Mouse (Mus musculus) liver, embryonic 12.5 days (tissue): ENCODE measurements around the gene Trim45. TPM values are rescaled to one million over a fixed set of nuclear protein-coding genes. Genes with fewer than 3 reads are reported as not detected.
A peak's percentile ranks its signal among the peaks of the same experiment; 100 is the strongest.

Experiments
- ATAC-seq: fragments of 200-750 bp; cut with Nextera tagmentation; 2 replicates; pipeline ENCODE4 v1.8.0; 2017; ENCODE audit warnings: moderate number of reproducible peaks, mild to moderate bottlenecking, moderate library complexity
- H3K27ac ChIP-seq: fragments of 300-500 bp; sonication (generic); 2 replicates; pipeline ENCODE4 v1.5.1; 2016; ENCODE audit warnings: mild to moderate bottlenecking
- H3K27me3 ChIP-seq: fragments of 300-500 bp; sonication (generic); replicated peaks from 2 replicates; pipeline ENCODE4 v1.6.1; 2016; ENCODE audit warnings: mild to moderate bottlenecking, moderate library complexity
- H3K36me3 ChIP-seq: fragments of 300-500 bp; sonication (generic); 2 replicates; pipeline ENCODE4 v1.6.1; 2016; ENCODE audit warnings: mild to moderate bottlenecking, moderate library complexity
- H3K4me1 ChIP-seq: fragments of 300-500 bp; sonication (generic); 2 replicates; pipeline ENCODE4 v1.6.1; 2016
- H3K4me2 ChIP-seq: fragments of 300-500 bp; sonication (generic); 2 replicates; pipeline ENCODE4 v1.6.1; 2016; ENCODE audit warnings: mild to moderate bottlenecking, moderate library complexity
- H3K4me3 ChIP-seq: fragments of 300-500 bp; sonication (generic); 2 replicates; pipeline ENCODE4 v1.5.1; 2016; ENCODE audit warnings: mild to moderate bottlenecking, moderate library complexity
- H3K9ac ChIP-seq: fragments of 300-500 bp; sonication (generic); 2 replicates; pipeline ENCODE4 v1.6.1; 2016; ENCODE audit warnings: mild to moderate bottlenecking, moderate library complexity
- H3K9me3 ChIP-seq: fragments of 300-500 bp; sonication (generic); replicated peaks from 2 replicates; pipeline ENCODE4 v1.6.1; 2016; ENCODE audit warnings: mild to moderate bottlenecking, moderate library complexity
- WGBS: fragments of 180-500 bp; shearing (Covaris S2); methylation state at CpG from one replicate; pipeline ENCODE4 v1.1.7; 2016; ENCODE audit not compliant: insufficient replicate concordance; 5-methylcytosine and 5-hydroxymethylcytosine counted together
- polyA plus RNA-seq: library from polyadenylated mRNA; unstranded; fragments of >200 nt; fragmentation: Nextera tagmentation; extraction: Ambion mirVana; gene quantifications from 2 replicates; pipeline ENCODE4 v1.2.1, GENCODE M21; 2016

The Trim45 gene
- polyA plus RNA-seq: 1.0 and 1.2 TPM in 2 replicates

DNA sequence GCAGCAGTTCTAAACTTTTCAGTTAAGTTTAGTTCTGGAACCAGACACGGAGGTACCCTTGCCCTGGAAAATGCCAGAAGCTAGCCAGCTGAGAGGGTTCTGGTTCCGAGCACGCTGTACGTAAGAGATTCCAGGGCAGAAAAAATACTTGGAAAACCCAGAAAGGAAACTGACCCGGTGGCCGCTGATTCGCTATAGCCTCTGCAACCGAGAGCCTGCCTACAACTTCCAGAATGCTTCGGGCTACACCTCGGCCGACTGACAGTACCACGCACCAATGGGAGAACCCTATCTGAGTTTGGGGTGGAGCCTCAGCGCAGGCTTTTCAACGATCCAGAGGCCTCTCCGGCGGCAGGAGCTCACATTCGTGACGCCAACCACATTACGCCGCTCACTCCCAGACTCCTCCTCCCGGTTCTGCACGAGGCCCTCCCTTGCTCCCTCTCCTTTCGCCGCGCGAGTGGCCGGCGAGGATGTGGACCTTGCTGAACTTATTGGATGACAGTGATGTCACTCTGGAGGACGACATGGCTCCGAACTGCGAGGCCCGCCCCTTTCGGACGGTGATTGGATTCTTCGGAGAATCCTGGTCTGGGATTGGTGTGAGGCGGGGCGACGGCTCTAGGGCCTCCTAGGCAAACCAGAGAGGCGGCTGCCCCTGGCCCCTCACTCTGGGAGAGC lies at the start of gene Trim45:
Trim45 (plus strand) TSS at position 378 of the 681 bp plus-strand sequence.
- H3K9ac ChIP-seq: peak within 1 kb of the TSS; percentile 77
- ATAC-seq: peak; percentile 96
- peak within 1 kb of the TSS; percentile 69 for H3K4me3 ChIP-seq
- peak within 1 kb of the TSS; percentile 84 for H3K4me2 ChIP-seq
- peaks cover 34% of the 10 kb centered on the region for H3K4me1 ChIP-seq
- H3K9me3 ChIP-seq: no peaks in the 10 kb centered on the region
- H3K36me3 ChIP-seq: no peaks in the 10 kb centered on the region
- H3K27me3 ChIP-seq: peaks cover 10% of the 10 kb centered on the region; the same call in 1 of the 2 replicates
- under 1% methylated on average over 39 of the region's 39 CpGs for WGBS
- peak within 1 kb of the TSS; percentile 69 for H3K27ac ChIP-seq

DNA sequence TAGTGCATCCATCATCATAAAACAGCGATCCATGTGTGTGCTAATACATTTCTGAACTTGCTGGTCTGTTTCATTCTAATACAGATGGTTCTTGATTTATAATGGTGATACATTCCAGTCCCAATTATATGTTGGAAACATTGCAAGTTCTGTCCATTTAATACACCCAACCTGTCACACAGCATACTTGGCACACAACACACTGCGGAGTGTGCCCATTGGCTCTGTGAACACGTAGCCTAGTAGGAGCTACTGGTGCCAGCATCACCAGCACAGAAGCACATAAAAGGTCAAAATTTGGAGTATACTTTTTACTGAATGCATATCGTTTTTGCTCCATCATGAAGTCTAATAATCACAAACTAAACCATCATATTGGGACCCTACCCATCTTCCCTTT lies 44.9 kb upstream of the Trim45 start:
- Histone ChIP-seq H3K27me3 (no peaks in the 10 kb centered on the region), H3K36me3 (no peaks in the 10 kb centered on the region), H3K4me2 (no peak overlapping the region), H3K9me3 (no peaks in the 10 kb centered on the region), H3K4me1 (no peaks in the 10 kb centered on the region), H3K9ac (no peak overlapping the region), H3K27ac (no peak overlapping the region), H3K4me3 (no peak overlapping the region)
- no peak for ATAC-seq
- WGBS: 76% methylated on average over 4 of the region's 4 CpGs

DNA sequence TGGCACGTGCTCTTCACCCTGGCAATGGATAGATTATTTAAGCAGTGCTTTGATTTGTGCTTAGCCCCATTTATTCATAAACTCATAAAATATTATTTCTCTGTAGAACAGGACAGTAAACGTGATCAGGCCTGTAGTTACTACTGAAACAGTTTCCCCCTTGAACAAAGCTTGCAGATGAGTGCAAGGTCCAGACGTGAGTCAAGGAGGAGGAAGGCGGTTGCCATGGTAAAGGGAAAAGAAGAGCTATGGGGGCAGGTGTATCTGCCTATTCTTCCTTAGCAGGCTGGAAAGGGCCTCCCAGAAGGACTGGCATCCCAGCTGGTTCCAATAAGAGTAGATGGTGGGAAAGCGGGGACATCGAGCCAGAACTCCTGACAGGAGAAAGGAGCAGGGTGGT lies 40.6 kb upstream of the Trim45 start:
- H3K4me3 ChIP-seq: no peak overlapping the region
- no peaks in the 10 kb centered on the region for H3K9me3 ChIP-seq
- no peaks in the 10 kb centered on the region for H3K36me3 ChIP-seq
- ATAC-seq: no peak
- no peak overlapping the region for H3K27ac ChIP-seq
- no peaks in the 10 kb centered on the region for H3K4me1 ChIP-seq
- H3K4me2 ChIP-seq: no peak overlapping the region
- H3K9ac ChIP-seq: no peak overlapping the region
- 67% methylated on average over 6 of the region's 6 CpGs for whole genome bisulfite sequencing
- no peaks in the 10 kb centered on the region for H3K27me3 ChIP-seq

- WGBS: 73% methylated on average over 9 of the region's 9 CpGs
- no peak for ATAC-seq
Observed at GRCm38 (mm10) chr3:100881843-100882634, 40.0 kb upstream of the Trim45 start.

GRCm38 (mm10) chr3:100889234-100889633 lies 32.8 kb upstream of the Trim45 start:
- 89% methylated on average over 1 of the region's 1 CpGs for WGBS
- H3K27me3 ChIP-seq: no peaks in the 10 kb centered on the region
- H3K27ac ChIP-seq: no peak overlapping the region
- H3K9me3 ChIP-seq: 0 out of 2 replicates have a peak, but pooled peaks cover 5% of the 10 kb centered on the region
- H3K4me3 ChIP-seq: no peak overlapping the region
- H3K4me1 ChIP-seq: no peaks in the 10 kb centered on the region
- H3K4me2 ChIP-seq: no peak overlapping the region
- no peak overlapping the region for H3K9ac ChIP-seq
- no peaks in the 10 kb centered on the region for H3K36me3 ChIP-seq
- no peak for ATAC-seq

More at GRCm38 (mm10) chr3:100881843-100882634, 40.0 kb upstream of the Trim45 start:
- Histone ChIP-seq H3K27me3 (no peaks in the 10 kb centered on the region), H3K4me3 (no peak overlapping the region), H3K9ac (no peak overlapping the region), H3K27ac (no peak overlapping the region), H3K36me3 (no peaks in the 10 kb centered on the region), H3K9me3 (0 out of 2 replicates have a peak, but pooled peaks cover 4% of the 10 kb centered on the region), H3K4me2 (no peak overlapping the region), H3K4me1 (no peaks in the 10 kb centered on the region)

DNA sequence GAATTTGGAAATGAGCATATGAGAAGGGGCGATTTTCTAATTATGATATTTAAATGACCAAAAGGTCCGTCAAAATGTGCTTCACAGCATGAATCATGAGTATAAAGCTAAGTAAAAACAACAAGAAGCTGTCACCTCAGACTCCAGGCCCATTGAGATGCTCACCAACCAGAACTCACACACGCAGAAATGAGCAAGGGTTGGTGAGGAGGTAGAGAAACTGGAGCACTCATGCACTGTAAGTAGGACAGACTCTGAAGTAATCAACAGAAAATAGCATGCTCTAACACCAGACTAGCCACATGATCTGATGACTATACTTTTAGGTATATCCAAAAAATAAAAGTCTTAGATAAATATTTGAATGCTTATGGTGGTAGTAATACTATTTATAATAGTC lies 31.6 kb upstream of the Trim45 start:
- ATAC-seq: no peak
- 66% methylated on average over 3 of the region's 3 CpGs for WGBS
- Histone ChIP-seq H3K4me1 (no peaks in the 10 kb centered on the region), H3K9me3 (0 out of 2 replicates have a peak, but pooled peaks cover 5% of the 10 kb centered on the region), H3K27me3 (no peaks in the 10 kb centered on the region), H3K27ac (no peak overlapping the region), H3K4me2 (no peak overlapping the region), H3K4me3 (no peak overlapping the region), H3K36me3 (no peaks in the 10 kb centered on the region), H3K9ac (no peak overlapping the region)

- H3K27ac ChIP-seq: no peak overlapping the region
- no peak overlapping the region for H3K4me2 ChIP-seq
- 58% methylated on average over 11 of the region's 11 CpGs for whole genome bisulfite sequencing
- no peak overlapping the region for H3K4me3 ChIP-seq
- H3K27me3 ChIP-seq: no peaks in the 10 kb centered on the region
- no peaks in the 10 kb centered on the region for H3K36me3 ChIP-seq
- ATAC-seq: no peak
- no peaks in the 10 kb centered on the region for H3K9me3 ChIP-seq
- no peak overlapping the region for H3K9ac ChIP-seq
- no peaks in the 10 kb centered on the region for H3K4me1 ChIP-seq
Observed at GRCm38 (mm10) chr3:100892383-100893335, 29.3 kb upstream of the Trim45 start.

DNA sequence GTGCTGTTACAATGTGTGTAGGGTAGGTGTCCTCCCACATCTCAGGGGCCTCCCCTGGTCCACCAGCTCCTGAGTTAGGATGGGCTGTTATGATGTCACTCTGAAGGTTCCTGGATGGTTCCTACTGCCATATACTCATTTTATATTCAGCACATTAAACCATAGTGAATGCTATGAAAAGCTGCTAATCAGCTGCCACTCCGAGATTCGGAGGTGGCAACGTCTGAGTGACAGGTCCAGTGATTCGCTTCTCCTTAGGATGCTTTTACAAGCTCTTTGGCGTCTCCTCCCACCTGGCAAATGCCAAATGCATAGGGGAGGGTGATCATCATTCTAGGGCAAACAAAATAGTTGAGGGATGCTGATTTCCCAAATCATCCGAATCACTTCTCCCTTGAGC lies 26.5 kb upstream of the Trim45 start:
- no peak for ATAC-seq
- Histone ChIP-seq H3K9ac (no peak overlapping the region), H3K4me3 (no peak overlapping the region), H3K27ac (no peak overlapping the region), H3K4me1 (no peaks in the 10 kb centered on the region), H3K9me3 (no peaks in the 10 kb centered on the region), H3K27me3 (no peaks in the 10 kb centered on the region), H3K4me2 (no peak overlapping the region), H3K36me3 (no peaks in the 10 kb centered on the region)
- 63% methylated on average over 6 of the region's 6 CpGs for WGBS

DNA sequence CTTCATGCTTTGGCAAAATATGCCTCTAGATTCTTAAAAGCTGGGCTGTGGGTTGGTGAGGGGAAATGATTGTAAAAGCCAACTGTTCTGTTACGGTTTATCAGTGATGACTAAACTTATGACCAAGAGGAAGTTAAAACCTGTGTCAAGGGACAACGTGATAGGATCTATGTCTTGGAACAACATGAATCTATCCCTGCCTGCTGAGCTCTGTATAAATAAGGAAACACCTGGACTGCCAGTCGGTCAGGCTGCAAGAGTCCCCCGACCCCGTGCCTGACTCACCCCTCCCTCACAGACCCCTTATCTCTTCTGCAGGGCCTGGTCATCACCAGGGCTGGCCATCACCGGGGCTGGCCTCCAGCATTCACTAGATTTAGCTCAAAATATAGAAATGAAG lies 15.9 kb upstream of the Trim45 start:
- 9% methylated on average over 6 of the region's 6 CpGs for WGBS
- Histone ChIP-seq H3K4me1 (peaks cover 5% of the 10 kb centered on the region; the same call in 1 of the 2 replicates), H3K9ac (no peak overlapping the region), H3K27ac (no peak overlapping the region), H3K4me3 (no peak overlapping the region), H3K36me3 (no peaks in the 10 kb centered on the region), H3K4me2 (no peak overlapping the region), H3K9me3 (no peaks in the 10 kb centered on the region), H3K27me3 (0 out of 2 replicates have a peak, but pooled peaks cover 6% of the 10 kb centered on the region)
- no peak for ATAC-seq

DNA sequence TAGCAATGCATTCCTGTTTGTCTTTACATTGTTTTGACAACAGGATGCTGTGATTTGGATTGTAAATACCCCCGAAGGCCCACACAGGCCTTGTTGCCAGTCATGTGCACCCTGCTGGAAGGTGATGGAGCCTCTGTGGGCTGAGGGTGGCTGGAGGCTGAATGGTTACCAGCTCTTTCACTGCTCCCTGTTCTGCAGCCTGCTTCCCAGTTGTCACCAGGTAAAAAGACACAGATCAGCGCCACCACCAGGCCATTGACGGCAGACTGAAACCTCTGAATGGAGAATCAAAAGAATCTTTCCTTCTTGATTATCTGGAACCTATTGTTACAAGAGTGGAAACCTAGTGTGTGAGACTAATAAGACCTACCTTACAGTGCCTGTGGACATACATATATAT lies 15.1 kb upstream of the Trim45 start:
- Histone ChIP-seq H3K9me3 (no peaks in the 10 kb centered on the region), H3K36me3 (no peaks in the 10 kb centered on the region), H3K9ac (no peak overlapping the region), H3K4me3 (no peak overlapping the region), H3K27ac (no peak overlapping the region), H3K4me2 (no peak overlapping the region), H3K4me1 (peaks cover 5% of the 10 kb centered on the region; the same call in 1 of the 2 replicates), H3K27me3 (0 out of 2 replicates have a peak, but pooled peaks cover 6% of the 10 kb centered on the region)
- 43% methylated on average over 3 of the region's 3 CpGs for WGBS
- no peak for ATAC-seq

DNA sequence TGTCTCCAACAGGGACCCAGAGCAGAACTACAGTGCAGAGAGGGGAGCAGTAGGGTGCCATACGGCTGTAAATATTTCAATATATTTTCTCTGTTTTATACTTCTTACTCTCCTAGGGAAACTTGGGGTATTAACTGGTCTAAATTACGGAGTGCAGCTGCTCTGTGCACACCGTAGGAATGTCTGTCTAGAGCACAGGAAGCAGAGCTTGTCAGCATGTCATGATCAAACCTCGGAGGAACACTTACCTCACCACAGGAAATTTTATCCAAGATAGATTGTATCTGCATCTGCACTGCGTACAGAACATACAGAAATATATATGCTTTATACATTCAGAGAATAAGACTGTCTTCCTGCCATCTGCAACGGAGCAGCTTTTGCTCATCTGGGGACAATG lies 13.4 kb upstream of the Trim45 start:
- 27% methylated on average over 6 of the region's 6 CpGs for WGBS
- no peak for ATAC-seq
- Histone ChIP-seq H3K4me1 (peaks cover 5% of the 10 kb centered on the region; the same call in 1 of the 2 replicates), H3K36me3 (no peaks in the 10 kb centered on the region), H3K27ac (no peak overlapping the region), H3K4me2 (no peak overlapping the region), H3K4me3 (no peak overlapping the region), H3K27me3 (0 out of 2 replicates have a peak, but pooled peaks cover 6% of the 10 kb centered on the region), H3K9ac (no peak overlapping the region), H3K9me3 (no peaks in the 10 kb centered on the region)
